Mouse (Mus musculus) liver, embryonic 13.5 days (tissue): ENCODE data around the gene Plxdc2. TPM values are rescaled to one million over a fixed set of nuclear protein-coding genes. Genes with fewer than 3 reads are reported as not detected.

Source experiments
- ATAC-seq: fragments of 200-750 bp; cut with Nextera tagmentation; 2 replicates; pipeline ENCODE4 v1.8.0; 2017; ENCODE audit warnings: low read depth, mild to moderate bottlenecking, moderate number of reproducible peaks, moderate library complexity
- DNase-seq: peaks from one replicate; pipeline ENCODE4 v3.0.0; 2022
- H3K27ac ChIP-seq: fragments of 300-500 bp; sonication (generic); 2 replicates; pipeline ENCODE4 v1.5.1; 2015; ENCODE audit warnings: moderate library complexity, mild to moderate bottlenecking, inconsistent platforms
- H3K27me3 ChIP-seq: fragments of 300-500 bp; sonication (generic); 2 replicates; pipeline ENCODE4 v1.6.1; 2015; ENCODE audit warnings: mild to moderate bottlenecking, inconsistent platforms
- H3K36me3 ChIP-seq: fragments of 300-500 bp; sonication (generic); 2 replicates; pipeline ENCODE4 v1.6.1; 2015; ENCODE audit warnings: mild to moderate bottlenecking, inconsistent platforms
- H3K4me1 ChIP-seq: fragments of 300-500 bp; sonication (generic); replicated peaks from 2 replicates; pipeline ENCODE4 v1.6.1; 2015; ENCODE audit warnings: inconsistent platforms
- H3K4me2 ChIP-seq: fragments of 300-500 bp; sonication (generic); 2 replicates; pipeline ENCODE4 v1.6.1; 2015; ENCODE audit warnings: inconsistent platforms, mild to moderate bottlenecking, moderate library complexity
- H3K4me3 ChIP-seq: fragments of 300-500 bp; sonication (generic); replicated peaks from 2 replicates; pipeline ENCODE4 v1.5.1; 2015; ENCODE audit warnings: mild to moderate bottlenecking, inconsistent platforms
- H3K9ac ChIP-seq: fragments of 300-500 bp; sonication (generic); 2 replicates; pipeline ENCODE4 v1.6.1; 2015; ENCODE audit warnings: mild to moderate bottlenecking, inconsistent platforms
- H3K9me3 ChIP-seq: fragments of 300-500 bp; sonication (generic); replicated peaks from 2 replicates; pipeline ENCODE4 v1.6.1; 2016; ENCODE audit warnings: inconsistent platforms
- WGBS: fragments of 180-500 bp; shearing (Covaris S2); methylation state at CpG from one replicate; pipeline ENCODE4 v1.1.7; 2015; ENCODE audit not compliant: insufficient replicate concordance; 5-methylcytosine and 5-hydroxymethylcytosine counted together
- polyA plus RNA-seq: library from polyadenylated mRNA; unstranded; fragments of >200 nt; fragmentation: Nextera tagmentation; extraction: Ambion mirVana; gene quantifications from 2 replicates; pipeline ENCODE4 v1.2.1, GENCODE M21; 2015

The Plxdc2 gene
- polyA plus RNA-seq, 1 experiment from 2014 or later: 1.6 TPM

GRCm38 (mm10) chr2:16502843-16503242 is 146.7 kb downstream of the Plxdc2 start:
- Histone ChIP-seq H3K27ac (no peak overlapping the region), H3K4me3 (no peak overlapping the region), H3K36me3 (no peaks in the 10 kb centered on the region), H3K27me3 (no peaks in the 10 kb centered on the region), H3K4me1 (no peaks in the 10 kb centered on the region), H3K9me3 (no peaks in the 10 kb centered on the region), H3K9ac (no peak overlapping the region), H3K4me2 (no peak overlapping the region)
- no peak for DNase-seq
- 54% methylated on average over 1 of the region's 1 CpGs for WGBS
- no peak for ATAC-seq

DNA sequence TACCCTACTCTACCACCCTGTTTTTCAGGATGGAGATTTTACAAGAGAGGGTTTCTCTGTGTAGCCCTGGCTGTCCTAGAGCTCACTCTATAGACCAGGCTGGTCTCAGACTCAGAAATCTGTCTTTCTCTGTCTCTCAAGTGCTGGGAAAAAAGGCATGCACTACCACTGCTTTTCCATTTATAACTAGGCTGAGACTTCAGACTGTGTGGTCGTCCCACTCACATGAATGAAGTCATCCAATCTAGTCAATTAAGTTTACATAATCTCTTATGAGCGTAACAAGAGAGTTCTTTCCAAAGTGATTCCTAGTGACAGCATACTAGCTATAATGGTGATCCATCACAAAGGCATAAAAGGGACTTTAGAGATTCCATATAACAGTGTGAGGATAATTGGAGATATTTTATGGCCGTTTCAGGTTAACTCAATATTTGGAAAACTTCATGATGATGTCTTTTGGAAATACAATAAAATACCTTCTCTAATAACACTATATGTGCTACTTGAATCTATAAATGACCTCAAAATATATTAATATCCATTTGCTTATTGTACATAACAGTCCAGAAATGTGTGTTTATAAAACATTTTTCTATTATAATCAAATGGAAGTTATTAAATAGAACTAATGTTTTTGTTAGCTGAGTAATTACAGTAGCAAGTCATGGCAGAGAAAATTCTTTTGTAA is 151.6 kb downstream of the Plxdc2 start:
- no peaks in the 10 kb centered on the region for H3K27me3 ChIP-seq
- DNase-seq: no peak
- no peak overlapping the region for H3K4me2 ChIP-seq
- ATAC-seq: no peak
- no peak overlapping the region for H3K27ac ChIP-seq
- H3K9ac ChIP-seq: no peak overlapping the region
- no peaks in the 10 kb centered on the region for H3K36me3 ChIP-seq
- no peak overlapping the region for H3K4me3 ChIP-seq
- no peaks in the 10 kb centered on the region for H3K9me3 ChIP-seq
- no peaks in the 10 kb centered on the region for H3K4me1 ChIP-seq
- WGBS: 55% methylated on average over 3 of the region's 3 CpGs

DNA sequence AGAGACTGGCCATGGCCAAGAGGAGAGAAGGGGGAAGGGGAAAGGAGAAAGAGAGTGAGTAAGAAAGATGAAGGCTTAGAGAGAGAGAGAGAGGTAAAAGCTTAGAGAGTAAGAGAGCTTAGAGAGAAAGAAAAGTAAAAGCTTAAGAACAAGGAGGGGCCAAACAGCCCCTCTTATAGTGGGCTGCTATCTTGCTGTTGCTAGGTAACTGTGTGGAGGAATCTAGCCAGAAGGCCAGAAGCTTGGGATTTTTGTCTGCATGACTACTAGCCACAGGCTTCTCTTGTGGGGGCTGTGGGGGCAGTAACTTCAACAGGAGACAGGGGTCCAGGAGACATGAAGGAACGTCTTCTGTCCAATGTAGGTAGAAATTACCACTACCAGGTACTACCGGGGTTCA is 162.0 kb downstream of the Plxdc2 start:
- no peak overlapping the region for H3K9ac ChIP-seq
- H3K4me1 ChIP-seq: no peaks in the 10 kb centered on the region
- no peaks in the 10 kb centered on the region for H3K9me3 ChIP-seq
- ATAC-seq: no peak
- no peak overlapping the region for H3K4me2 ChIP-seq
- H3K27me3 ChIP-seq: no peaks in the 10 kb centered on the region
- H3K27ac ChIP-seq: no peak overlapping the region
- H3K4me3 ChIP-seq: no peak overlapping the region
- WGBS: 69% methylated on average over 2 of the region's 2 CpGs
- no peaks in the 10 kb centered on the region for H3K36me3 ChIP-seq
- no peak for DNase-seq

DNA sequence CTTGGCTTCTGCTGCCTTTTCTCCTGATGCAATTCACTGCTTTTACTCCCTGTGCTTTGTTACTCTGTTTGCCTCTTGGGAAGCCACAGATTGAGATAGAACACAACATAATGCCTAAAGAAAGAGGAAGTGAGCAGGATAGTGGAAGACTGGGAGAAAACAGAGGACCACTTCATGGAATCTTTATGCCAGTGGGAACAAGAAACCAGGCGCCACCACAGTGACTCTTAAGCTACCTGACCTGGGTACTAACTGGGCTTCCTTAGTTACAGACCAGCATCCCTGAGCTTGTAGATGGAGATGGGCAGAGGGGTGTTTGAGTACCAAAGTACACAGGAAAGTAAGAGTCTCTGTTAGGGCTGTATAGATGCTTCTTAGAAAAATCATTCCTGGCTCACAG is 167.3 kb downstream of the Plxdc2 start:
- Histone ChIP-seq H3K4me2 (no peak overlapping the region), H3K27me3 (no peaks in the 10 kb centered on the region), H3K4me3 (no peak overlapping the region), H3K36me3 (no peaks in the 10 kb centered on the region), H3K27ac (no peak overlapping the region), H3K9ac (no peak overlapping the region), H3K4me1 (no peaks in the 10 kb centered on the region), H3K9me3 (no peaks in the 10 kb centered on the region)
- DNase-seq (no peak), ATAC-seq (no peak)
- WGBS: 46% methylated on average over 1 of the region's 1 CpGs

DNA sequence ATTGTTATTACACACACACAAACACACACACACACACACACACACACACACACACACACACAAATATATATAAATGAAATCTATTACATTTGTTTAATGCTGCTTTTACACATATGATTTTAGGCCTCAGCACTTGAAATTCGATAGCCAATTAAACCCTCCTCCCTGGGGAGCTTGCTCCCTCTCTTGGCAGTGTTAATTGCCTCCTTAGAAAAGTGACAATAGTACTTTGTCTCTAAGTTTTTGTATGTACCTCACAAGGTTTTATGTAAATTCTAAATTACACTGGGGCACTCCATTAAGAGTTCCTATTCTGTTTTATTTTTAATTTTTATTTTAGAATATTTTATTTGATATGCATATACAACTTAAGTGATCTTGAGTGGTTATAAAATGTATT is 176.1 kb downstream of the Plxdc2 start:
- DNase-seq (no peak), ATAC-seq (no peak)
- H3K27me3 ChIP-seq: no peaks in the 10 kb centered on the region
- no peak overlapping the region for H3K4me2 ChIP-seq
- WGBS: 49% methylated on average over 1 of the region's 1 CpGs
- H3K36me3 ChIP-seq: no peaks in the 10 kb centered on the region
- H3K4me1 ChIP-seq: no peaks in the 10 kb centered on the region
- H3K9me3 ChIP-seq: no peaks in the 10 kb centered on the region
- no peak overlapping the region for H3K27ac ChIP-seq
- H3K9ac ChIP-seq: no peak overlapping the region
- no peak overlapping the region for H3K4me3 ChIP-seq

GRCm38 (mm10) chr2:16534566-16534965 is 178.5 kb downstream of the Plxdc2 start:
- Histone ChIP-seq H3K36me3 (no peaks in the 10 kb centered on the region), H3K4me1 (no peaks in the 10 kb centered on the region), H3K27ac (no peak overlapping the region), H3K4me2 (no peak overlapping the region), H3K9me3 (no peaks in the 10 kb centered on the region), H3K4me3 (no peak overlapping the region), H3K9ac (no peak overlapping the region), H3K27me3 (no peaks in the 10 kb centered on the region)
- DNase-seq (no peak), ATAC-seq (no peak)
- WGBS: 59% methylated on average over 2 of the region's 2 CpGs

DNA sequence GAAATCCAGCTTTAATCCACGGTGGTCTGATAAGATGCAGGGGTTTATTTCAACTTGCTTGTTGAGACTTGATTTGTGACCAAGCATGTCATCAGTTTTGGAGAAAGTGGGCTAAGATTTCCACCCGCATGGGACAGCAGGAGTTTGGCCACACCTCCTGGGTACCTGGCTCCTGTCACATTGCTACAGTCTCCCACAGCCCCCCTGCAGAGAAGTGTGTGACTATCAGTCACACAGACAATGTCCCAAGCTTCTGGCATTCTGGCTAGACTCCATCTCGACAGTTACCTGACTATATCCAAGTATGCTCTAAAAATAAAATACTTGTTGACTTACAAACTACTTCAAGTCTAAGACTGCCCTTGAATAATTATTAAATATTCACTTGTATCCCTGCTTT is 185.1 kb downstream of the Plxdc2 start:
- 48% methylated on average over 3 of the region's 3 CpGs for WGBS
- ATAC-seq (no peak), DNase-seq (no peak)
- Histone ChIP-seq H3K27me3 (no peaks in the 10 kb centered on the region), H3K9me3 (no peaks in the 10 kb centered on the region), H3K27ac (no peak overlapping the region), H3K4me1 (no peaks in the 10 kb centered on the region), H3K9ac (no peak overlapping the region), H3K4me2 (no peak overlapping the region), H3K4me3 (no peak overlapping the region), H3K36me3 (no peaks in the 10 kb centered on the region)

- Histone ChIP-seq H3K4me1 (no peaks in the 10 kb centered on the region), H3K36me3 (no peaks in the 10 kb centered on the region), H3K9me3 (no peaks in the 10 kb centered on the region), H3K27ac (no peak overlapping the region), H3K4me3 (no peak overlapping the region), H3K27me3 (no peaks in the 10 kb centered on the region), H3K9ac (no peak overlapping the region), H3K4me2 (no peak overlapping the region)
- 78% methylated on average over 3 of the region's 3 CpGs for WGBS
- ATAC-seq: no peak
- DNase-seq: no peak
Observed at GRCm38 (mm10) chr2:16545207-16545606, 189.1 kb downstream of the Plxdc2 start.

DNA sequence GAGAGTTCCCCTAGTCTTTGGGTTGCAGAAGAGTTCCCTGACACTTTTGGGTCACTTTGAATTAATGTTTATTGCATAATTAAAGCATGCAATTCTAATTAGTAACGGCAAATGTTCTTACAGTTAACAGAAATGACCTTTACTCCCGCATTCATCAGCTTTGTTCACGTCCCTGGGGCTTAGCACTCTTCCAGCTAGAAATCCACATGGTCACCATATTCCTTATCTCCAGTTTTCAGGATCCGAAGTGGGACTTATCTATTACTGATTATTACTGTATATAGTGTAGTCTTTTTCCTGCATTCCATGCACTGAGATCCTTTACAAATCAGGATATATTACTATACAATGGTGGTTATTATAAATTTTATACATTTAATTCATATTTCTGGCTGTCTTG is 203.2 kb downstream of the Plxdc2 start:
- H3K36me3 ChIP-seq: no peaks in the 10 kb centered on the region
- ATAC-seq: no peak
- H3K9ac ChIP-seq: no peak overlapping the region
- no peaks in the 10 kb centered on the region for H3K9me3 ChIP-seq
- no peak overlapping the region for H3K27ac ChIP-seq
- 62% methylated on average over 4 of the region's 4 CpGs for WGBS
- H3K4me1 ChIP-seq: no peaks in the 10 kb centered on the region
- no peak for DNase-seq
- H3K4me2 ChIP-seq: no peak overlapping the region
- H3K27me3 ChIP-seq: no peaks in the 10 kb centered on the region
- H3K4me3 ChIP-seq: no peak overlapping the region

GRCm38 (mm10) chr2:16568263-16568662 is 212.2 kb downstream of the Plxdc2 start:
- Histone ChIP-seq H3K4me3 (no peak overlapping the region), H3K9me3 (no peaks in the 10 kb centered on the region), H3K27me3 (no peaks in the 10 kb centered on the region), H3K4me1 (no peaks in the 10 kb centered on the region), H3K9ac (no peak overlapping the region), H3K36me3 (no peaks in the 10 kb centered on the region), H3K4me2 (no peak overlapping the region), H3K27ac (no peak overlapping the region)
- ATAC-seq (no peak), DNase-seq (no peak)
- 54% methylated on average over 2 of the region's 2 CpGs for WGBS

DNA sequence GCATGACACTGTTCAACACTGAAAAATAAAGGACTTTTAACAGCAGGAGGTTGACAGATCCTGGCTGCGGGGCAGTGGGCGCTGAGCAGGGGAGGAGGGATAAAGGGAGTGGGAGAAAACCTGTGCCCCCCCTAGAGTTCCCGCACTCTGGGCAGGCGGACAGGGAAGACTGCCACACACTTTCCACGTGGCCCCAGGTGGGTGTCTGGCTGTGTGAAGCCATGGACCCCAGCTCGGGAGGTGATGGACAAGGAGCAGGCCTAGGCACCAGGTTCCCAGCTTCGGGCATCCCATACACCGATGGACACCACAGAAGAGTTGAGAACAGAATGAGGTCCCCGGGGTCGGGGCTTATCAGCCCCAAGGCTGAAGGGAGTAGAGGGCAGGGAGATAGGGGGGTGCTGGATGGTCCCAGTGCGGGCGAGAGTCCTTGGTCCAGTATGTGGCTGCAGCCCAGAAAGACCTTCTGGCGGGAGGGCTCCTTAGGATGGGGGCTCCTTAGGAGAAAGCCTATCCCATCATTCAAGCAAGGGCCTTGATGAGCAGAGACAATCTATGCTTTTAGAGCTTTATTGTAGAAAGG is 215.2 kb downstream of the Plxdc2 start:
- no peak overlapping the region for H3K9ac ChIP-seq
- H3K4me3 ChIP-seq: no peak overlapping the region
- no peak overlapping the region for H3K4me2 ChIP-seq
- H3K9me3 ChIP-seq: no peaks in the 10 kb centered on the region
- H3K27ac ChIP-seq: no peak overlapping the region
- H3K27me3 ChIP-seq: no peaks in the 10 kb centered on the region
- DNase-seq (no peak), ATAC-seq (no peak)
- no peaks in the 10 kb centered on the region for H3K4me1 ChIP-seq
- no peaks in the 10 kb centered on the region for H3K36me3 ChIP-seq
- 74% methylated on average over 13 of the region's 13 CpGs for WGBS

DNA sequence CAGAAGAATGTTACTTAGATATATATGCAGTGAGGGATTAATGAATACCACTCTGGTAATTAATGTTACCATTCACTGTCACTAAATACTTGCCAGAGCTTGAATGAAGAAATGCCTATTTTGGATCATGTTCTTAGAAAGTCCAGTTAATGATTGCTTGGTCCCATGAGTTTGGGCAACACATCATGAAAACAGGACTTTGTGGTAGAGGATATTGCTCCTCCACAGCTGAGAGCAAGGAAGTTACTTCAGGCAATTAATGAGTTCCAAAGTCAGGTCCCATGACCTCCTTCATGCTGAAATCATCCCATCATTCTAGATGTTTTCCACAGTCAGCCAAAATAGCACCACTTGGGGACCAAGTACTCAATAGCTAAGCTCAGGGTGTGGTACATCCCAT is 220.5 kb downstream of the Plxdc2 start:
- Histone ChIP-seq H3K4me2 (no peak overlapping the region), H3K27me3 (no peaks in the 10 kb centered on the region), H3K4me1 (no peaks in the 10 kb centered on the region)

More for the DNA sequence above, 220.5 kb downstream of the Plxdc2 start:
- H3K9ac ChIP-seq: no peak overlapping the region
- H3K9me3 ChIP-seq: no peaks in the 10 kb centered on the region
- no peak overlapping the region for H3K27ac ChIP-seq
- no peak overlapping the region for H3K4me3 ChIP-seq
- no peak for ATAC-seq
- DNase-seq: no peak
- no peaks in the 10 kb centered on the region for H3K36me3 ChIP-seq
